Mouse (Mus musculus) myocyte (in vitro differentiated cells): ENCODE measurements at regions not wholly inside any gene's neighbourhood (a gene's known extent, or its start where the extent isn't known, plus 50 kb on each side); places are given as distances from the start of the nearest gene placed in this dataset.

Experiments used
- H3K27me3 ChIP-seq: one replicate; pipeline ENCODE4 v1.6.1; 2011; ENCODE audit not compliant: control insufficient read depth, insufficient read depth, insufficient read length
- H3K36me3 ChIP-seq: one replicate; pipeline ENCODE4 v1.6.1; 2011; ENCODE audit not compliant: control insufficient read depth, insufficient read depth
- H3K4me2 ChIP-seq: one replicate; pipeline ENCODE4 v1.6.1; 2011; ENCODE audit warnings: low read depth, control low read depth
- H3K4me3 ChIP-seq: one replicate; pipeline ENCODE4 v1.5.1; 2011; ENCODE audit warnings: mild to moderate bottlenecking, control low read depth, moderate library complexity
- H3K79me2 ChIP-seq: one replicate; pipeline ENCODE4 v1.6.1; 2011; ENCODE audit not compliant: control insufficient read depth, insufficient read depth
- H3ac ChIP-seq: one replicate; pipeline ENCODE4 v1.6.1; 2011; ENCODE audit not compliant: control insufficient read depth, insufficient read length
- CEBPB ChIP-seq: IDR thresholded peaks from 2 replicates; pipeline ENCODE4 v1.6.1; 2011; ENCODE audit warnings: mild to moderate bottlenecking, moderate library complexity; ENCODE audit not compliant: poor library complexity, insufficient read depth, severe bottlenecking
- E2F4 ChIP-seq: IDR thresholded peaks from one replicate; pipeline ENCODE4 v1.6.1; 2011; ENCODE audit warnings: mild to moderate bottlenecking, control low read depth, moderate library complexity; ENCODE audit not compliant: insufficient read depth
- MAX ChIP-seq: IDR thresholded peaks from one replicate; pipeline ENCODE4 v1.6.1; 2011; ENCODE audit warnings: low read depth, mild to moderate bottlenecking, control low read depth
- MYOD1 ChIP-seq, 3 experiments: IDR thresholded peaks; one replicate each; pipeline ENCODE4 v1.6.1; 2011; ENCODE audit warnings: control low read depth in 2 of 3, low read depth in 2 of 3, mild to moderate bottlenecking in 2 of 3, moderate library complexity in 1 of 3; ENCODE audit not compliant: insufficient read length in 2 of 3, control insufficient read depth in 1 of 3
- MYOG ChIP-seq, 3 experiments: IDR thresholded peaks; one replicate each; pipeline ENCODE4 v1.6.1; 2011; ENCODE audit warnings: control low read depth in 2 of 3, low read depth in 2 of 3, mild to moderate bottlenecking in 2 of 3; ENCODE audit not compliant: insufficient read length in 2 of 3, control insufficient read depth in 1 of 3, insufficient read depth in 1 of 3
- POLR2A ChIP-seq: IDR thresholded peaks from one replicate; pipeline ENCODE4 v1.6.1; 2011; ENCODE audit warnings: low read depth, mild to moderate bottlenecking, control low read depth, moderate library complexity; ENCODE audit not compliant: insufficient read length
- POLR2AphosphoS2 ChIP-seq: IDR thresholded peaks from one replicate; pipeline ENCODE4 v1.6.1; 2011; ENCODE audit warnings: low read depth, control low read depth; ENCODE audit not compliant: insufficient read length
- REST ChIP-seq: IDR thresholded peaks from one replicate; pipeline ENCODE4 v1.6.1; 2011; ENCODE audit warnings: mild to moderate bottlenecking, control low read depth, moderate library complexity; ENCODE audit not compliant: insufficient read depth, insufficient read length
- SRF ChIP-seq: IDR thresholded peaks from one replicate; pipeline ENCODE4 v1.6.1; 2011; ENCODE audit warnings: low read depth; ENCODE audit not compliant: control insufficient read depth, insufficient read length
- TCF12 ChIP-seq: IDR thresholded peaks from one replicate; pipeline ENCODE4 v1.6.1; 2011; ENCODE audit warnings: mild to moderate bottlenecking, control low read depth; ENCODE audit not compliant: poor library complexity, insufficient read depth, severe bottlenecking
- TCF3 ChIP-seq: IDR thresholded peaks from one replicate; pipeline ENCODE4 v1.6.1; 2011; ENCODE audit warnings: low read depth, control low read depth; ENCODE audit not compliant: insufficient read length
- USF1 ChIP-seq: IDR thresholded peaks from one replicate; pipeline ENCODE4 v1.6.1; 2011; ENCODE audit warnings: low read depth, mild to moderate bottlenecking, control low read depth, moderate library complexity

- Histone ChIP-seq H3ac (no peak overlapping the region), H3K36me3 (no peaks in the 10 kb centered on the region), H3K27me3 (no peaks in the 10 kb centered on the region), H3K79me2 (no peaks in the 10 kb centered on the region), H3K4me3 (no peak overlapping the region), H3K4me2 (no peak overlapping the region)
- TF ChIP-seq POLR2AphosphoS2 (no peak), MAX (no peak), POLR2A (no peak)
Measured at GRCm38 (mm10) chr16:51661693-51662092, 369.3 kb upstream of the Cblb start.

- no peak overlapping the region for H3ac ChIP-seq
- no peaks in the 10 kb centered on the region for H3K36me3 ChIP-seq
- H3K27me3 ChIP-seq: no peaks in the 10 kb centered on the region
- H3K4me3 ChIP-seq: no peak overlapping the region
- no peak overlapping the region for H3K4me2 ChIP-seq
- TF ChIP-seq MAX (no peak), TCF3 (no peak), POLR2AphosphoS2 (no peak), REST (no peak), MYOG (IDR thresholded peaks at IDR 0.05; ENCODE audit: control insufficient read depth in 1 of 3, insufficient read depth in 1 of 3, insufficient read length in 2 of 3, low read depth in 2 of 3) (no peak), SRF (no peak), MYOD1 (IDR thresholded peaks at IDR 0.05; ENCODE audit: control insufficient read depth in 1 of 3, insufficient read length in 2 of 3, low read depth in 2 of 3) (no peak), CEBPB (no peak), E2F4 (no peak), USF1 (no peak), TCF12 (no peak), POLR2A (no peak)
- no peaks in the 10 kb centered on the region for H3K79me2 ChIP-seq
Measured at GRCm38 (mm10) chr16:51664325-51664724, 366.7 kb upstream of the Cblb start.

- no peak overlapping the region for H3K4me2 ChIP-seq
- H3K36me3 ChIP-seq: no peaks in the 10 kb centered on the region
- no peaks in the 10 kb centered on the region for H3K79me2 ChIP-seq
- no peak overlapping the region for H3ac ChIP-seq
- no peak overlapping the region for H3K4me3 ChIP-seq
- no peak for TF ChIP-seq TCF12
- TF ChIP-seq USF1: no peak
- H3K27me3 ChIP-seq: no peaks in the 10 kb centered on the region
Measured at GRCm38 (mm10) chr16:51675101-51675500, 355.9 kb upstream of the Cblb start.

- H3K4me3 ChIP-seq: no peak overlapping the region
- no peak overlapping the region for H3ac ChIP-seq
- H3K36me3 ChIP-seq: no peaks in the 10 kb centered on the region
- no peaks in the 10 kb centered on the region for H3K79me2 ChIP-seq
- TF ChIP-seq E2F4 (no peak), TCF12 (no peak), POLR2A (no peak), MAX (no peak), SRF (no peak), MYOD1 (IDR thresholded peaks at IDR 0.05; ENCODE audit: control insufficient read depth in 1 of 3, insufficient read length in 2 of 3, low read depth in 2 of 3) (no peak), TCF3 (no peak), CEBPB (no peak), MYOG (IDR thresholded peaks at IDR 0.05; ENCODE audit: control insufficient read depth in 1 of 3, insufficient read depth in 1 of 3, insufficient read length in 2 of 3, low read depth in 2 of 3) (no peak), USF1 (no peak), REST (no peak), POLR2AphosphoS2 (no peak)
- no peak overlapping the region for H3K4me2 ChIP-seq
- no peaks in the 10 kb centered on the region for H3K27me3 ChIP-seq
Measured at GRCm38 (mm10) chr16:51675988-51676387, 355.0 kb upstream of the Cblb start.

- TF ChIP-seq REST: no peak
- TF ChIP-seq E2F4: no peak
- no peak for TF ChIP-seq MAX
- Histone ChIP-seq H3K79me2 (no peaks in the 10 kb centered on the region), H3K4me2 (no peak overlapping the region), H3K4me3 (no peak overlapping the region), H3K27me3 (no peaks in the 10 kb centered on the region), H3ac (no peak overlapping the region), H3K36me3 (no peaks in the 10 kb centered on the region)
Measured at GRCm38 (mm10) chr16:51690861-51691260, 340.2 kb upstream of the Cblb start.

- Histone ChIP-seq H3ac (no peak overlapping the region), H3K36me3 (no peaks in the 10 kb centered on the region), H3K27me3 (no peaks in the 10 kb centered on the region), H3K4me3 (no peak overlapping the region), H3K79me2 (no peaks in the 10 kb centered on the region), H3K4me2 (no peak overlapping the region)
- TF ChIP-seq MYOD1 (IDR thresholded peaks at IDR 0.05; ENCODE audit: control insufficient read depth in 1 of 3, insufficient read length in 2 of 3, low read depth in 2 of 3): no peak
- no peak for TF ChIP-seq CEBPB
- no peak for TF ChIP-seq MAX
- no peak for TF ChIP-seq TCF3
- TF ChIP-seq USF1: no peak
- TF ChIP-seq REST: no peak
- no peak for TF ChIP-seq POLR2AphosphoS2
- no peak for TF ChIP-seq TCF12
- no peak for TF ChIP-seq MYOG (IDR thresholded peaks at IDR 0.05; ENCODE audit: control insufficient read depth in 1 of 3, insufficient read depth in 1 of 3, insufficient read length in 2 of 3, low read depth in 2 of 3)
- no peak for TF ChIP-seq POLR2A
- TF ChIP-seq E2F4: no peak
- no peak for TF ChIP-seq SRF
Measured at GRCm38 (mm10) chr16:51705026-51705425, 326.0 kb upstream of the Cblb start.
